Mouse (Mus musculus): ENCODE data around the gene Pax8.

Pax8 gene

GRCm38 (mm10) chr2:24416668-24417067 is 58.7 kb downstream of the Pax8 start:
- in situ Hi-C loops (cut with MboI, MseI), result no loop called here

- in situ Hi-C loops (cut with MboI, MseI), result no loop called here
Measured at GRCm38 (mm10) chr2:24413677-24414076, 61.7 kb downstream of the Pax8 start.

GRCm38 (mm10) chr2:24413172-24413571 is 62.2 kb downstream of the Pax8 start:
- in situ Hi-C loops (cut with MboI, MseI), result no loop called here

GRCm38 (mm10) chr2:24409166-24409565 is 66.2 kb downstream of the Pax8 start:
- in situ Hi-C loops (cut with MboI, MseI), result loop anchor here (5.0 kb wide), 1 partner anchor 112 kb away; no protein-coding TSS in a partner anchor

GRCm38 (mm10) chr2:24407701-24408485 is 67.5 kb downstream of the Pax8 start:
- in situ Hi-C loops (cut with MboI, MseI), result loop anchor here (5.0 kb wide), 1 partner anchor 111 kb away; no protein-coding TSS in a partner anchor

GRCm38 (mm10) chr2:24405345-24406012 is 69.9 kb downstream of the Pax8 start:
- in situ Hi-C loops (cut with MboI, MseI), result loop anchor here (5.0 kb wide), 1 partner anchor 108 kb away; no protein-coding TSS in a partner anchor

- in situ Hi-C loops (cut with MboI, MseI), result no loop called here
Measured at GRCm38 (mm10) chr2:24400711-24401110, 74.7 kb downstream of the Pax8 start.

GRCm38 (mm10) chr2:24397115-24397514 is 78.3 kb downstream of the Pax8 start:
- in situ Hi-C loops (cut with MboI, MseI), result no loop called here

- in situ Hi-C loops (cut with MboI, MseI), result no loop called here
Measured at GRCm38 (mm10) chr2:24393251-24393650, 82.1 kb downstream of the Pax8 start.

- in situ Hi-C loops (cut with MboI, MseI), result loop anchor here (5.0 kb wide), 1 partner anchor 560 kb away; the partner anchor contains the start of gene Zmynd19
Measured at GRCm38 (mm10) chr2:24387361-24388283, 87.8 kb downstream of the Pax8 start.

GRCm38 (mm10) chr2:24386964-24387320 is 88.5 kb downstream of the Pax8 start:
- in situ Hi-C loops (cut with MboI, MseI), result loop anchor here (5.0 kb wide), 1 partner anchor 560 kb away; the partner anchor contains the start of gene Zmynd19

- in situ Hi-C loops (cut with MboI, MseI), result loop anchor here (5.0 kb wide), 1 partner anchor 561 kb away; the partner anchor contains the start of gene Zmynd19
Measured at GRCm38 (mm10) chr2:24386158-24386963, 89.0 kb downstream of the Pax8 start.

GRCm38 (mm10) chr2:24385111-24385961 is 90.1 kb downstream of the Pax8 start:
- in situ Hi-C loops (cut with MboI, MseI), result loop anchor here (5.0 kb wide), 1 partner anchor 562 kb away; the partner anchor contains the start of gene Zmynd19

- in situ Hi-C loops (cut with MboI, MseI), result no loop called here
Measured at GRCm38 (mm10) chr2:24384393-24384792, 91.0 kb downstream of the Pax8 start.

- in situ Hi-C loops (cut with MboI, MseI), result no loop called here
Measured at GRCm38 (mm10) chr2:24383636-24384035, 91.8 kb downstream of the Pax8 start.

- in situ Hi-C loops (cut with MboI, MseI), result no loop called here
Measured at GRCm38 (mm10) chr2:24382456-24383230, 92.8 kb downstream of the Pax8 start.

- in situ Hi-C loops (cut with MboI, MseI), result no loop called here
Measured at GRCm38 (mm10) chr2:24378747-24379450, 96.5 kb downstream of the Pax8 start.

Data from T-helper 1 cell (primary cell).